Mouse (Mus musculus) liver, embryonic 14.5 days (tissue): ENCODE results near the gene Gm36028.

ENCODE experiments used
- CTCF ChIP-seq: IDR thresholded peaks from 2 replicates; pipeline ENCODE4 v1.5.1; 2016; ENCODE audit warnings: antibody characterized with exemption, low read depth, control low read depth
- EP300 ChIP-seq: IDR thresholded peaks from 2 replicates; pipeline ENCODE4 v1.6.1; 2016; ENCODE audit warnings: antibody characterized with exemption, low read depth

DNA sequence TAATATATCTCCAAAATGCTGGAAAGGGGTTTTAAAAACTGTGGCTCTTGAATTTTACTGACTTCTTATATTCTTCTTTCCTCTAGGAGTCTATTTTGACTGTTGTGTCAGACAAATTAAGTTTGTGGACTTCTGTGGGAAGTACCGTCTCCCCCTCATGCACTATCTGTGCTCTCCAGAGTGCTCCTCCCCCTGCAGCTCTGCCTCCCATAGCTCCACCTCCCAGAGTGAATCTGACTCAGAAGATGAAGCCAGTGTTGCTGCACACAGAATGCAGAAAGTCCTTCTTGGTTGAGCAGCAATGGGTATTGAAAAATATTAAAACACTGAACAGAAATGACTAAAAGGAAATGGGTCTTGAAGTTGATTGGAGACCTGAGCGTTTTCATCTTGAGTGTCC is 20.2 kb upstream of the Gm36028 start:
- no peak for TF ChIP-seq CTCF
- TF ChIP-seq EP300 = no peak
